Mouse (Mus musculus): ENCODE data around the gene Dnah2. TPM values are rescaled to one million over a fixed set of nuclear protein-coding genes. Genes with fewer than 3 reads are reported as not detected.

Gene Dnah2
- total and polyA plus RNA-seq, 3 experiments = under 0.01 to 0.03 TPM; not detected in 1

DNA sequence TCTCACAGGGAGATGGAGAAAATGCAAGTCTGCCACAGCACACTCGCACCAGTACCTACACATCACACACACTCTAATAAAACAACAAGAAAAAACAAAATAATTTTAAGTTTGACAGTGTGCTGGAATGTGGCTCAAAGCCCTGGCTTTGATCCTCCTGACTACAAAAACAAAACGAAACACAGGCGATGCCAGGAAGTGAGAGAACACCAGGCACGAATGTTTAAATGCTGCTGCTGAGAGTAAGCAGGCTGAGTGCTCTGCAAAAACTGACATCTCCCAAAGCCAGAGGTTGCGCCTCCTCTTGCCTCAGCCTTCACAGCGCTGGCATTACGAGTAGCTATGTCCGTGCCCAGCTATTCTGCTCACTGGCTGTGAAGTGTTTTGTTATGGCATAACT, 16.2 kb upstream of the Dnah2 start:
- dilution Hi-C loops (cut with MboI; ENCODE audit: extremely low pct_ligation_motif_present, extremely low pct_unique_long_range_greater_than_20kb, low sequenced_read_pairs) (no loop called here), in situ Hi-C loops (cut with MboI; ENCODE audit: low pct_ligation_motif_present, low pct_unique_long_range_greater_than_20kb, low sequenced_read_pairs) (no loop called here)
- Histone ChIP-seq H3K4me2 (ENCODE audit: insufficient read depth, low read depth, poor library complexity, severe bottlenecking) (no peak overlapping the region), H3K79me2 (replicated peaks; ENCODE audit: control insufficient read depth, extremely low read depth, insufficient read depth, poor library complexity, severe bottlenecking) (0 out of 2 replicates have a peak, but pooled peaks cover 8% of the 10 kb centered on the region), H3K9ac (ENCODE audit: insufficient read depth, low read depth) (no peak overlapping the region), H3K9me3 (replicated peaks; ENCODE audit: low read length) (no peaks in the 10 kb centered on the region), H3K4me3 (replicated peaks in 1 of 3; ENCODE audit: low read depth in 2 of 3, low read length in 2 of 3, poor library complexity in 1 of 3) (no peak overlapping the region), H3K36me3 (replicated peaks in 1 of 2; ENCODE audit: control insufficient read depth in 1 of 2, insufficient read depth in 1 of 2, low read length in 1 of 2) (peaks cover 73 to 94% of the 10 kb centered on the region in 2 experiments), H3K27me3 (replicated peaks) (no peaks in the 10 kb centered on the region), H3K4me1 (ENCODE audit: control insufficient read depth in 1 of 2, insufficient read depth in 2 of 2) (no peaks in the 10 kb centered on the region), H3K27ac (ENCODE audit: insufficient read depth, low read depth) (no peak overlapping the region)
- DNase-seq (ENCODE audit: extremely low read depth) = no peak
- no peak for TF ChIP-seq ZKSCAN1 (IDR thresholded peaks at IDR 0.05; ENCODE audit: borderline replicate concordance, low read depth, low read length)
- no peak for TF ChIP-seq JUND (conservative IDR thresholded peaks at IDR 0.05; ENCODE audit: low read depth, low read length)
- no peak for TF ChIP-seq POLR2A (IDR thresholded peaks at IDR 0.05; ENCODE audit: low read depth, low read length)
- no peak for TF ChIP-seq E2F4 (IDR thresholded peaks at IDR 0.05; ENCODE audit: insufficient replicate concordance, low read depth, low read length)
- no peak for TF ChIP-seq GABPA (IDR thresholded peaks at IDR 0.05; ENCODE audit: insufficient replicate concordance, low read depth, low read length)
- TF ChIP-seq CHD1 (IDR thresholded peaks at IDR 0.05; ENCODE audit: low read depth, low read length) = no peak
- no peak for TF ChIP-seq CTCF (conservative IDR thresholded peaks at IDR 0.05 in 1 of 2, IDR thresholded peaks at IDR 0.05 in 1 of 2; ENCODE audit: low read depth in 2 of 2, low read length in 2 of 2)
- no peak for TF ChIP-seq MEF2A (IDR thresholded peaks at IDR 0.05; ENCODE audit: borderline replicate concordance, low read depth, low read length)
- TF ChIP-seq ZMIZ1 (IDR thresholded peaks at IDR 0.05; ENCODE audit: low read depth, low read length) = no peak
- TF ChIP-seq TCF12 (IDR thresholded peaks at IDR 0.05; ENCODE audit: low read depth, low read length) = no peak
- TF ChIP-seq NELFE (IDR thresholded peaks at IDR 0.05; ENCODE audit: low read depth, low read length) = no peak
- no peak for TF ChIP-seq SMC3 (IDR thresholded peaks at IDR 0.05; ENCODE audit: low read depth, low read length)

DNA sequence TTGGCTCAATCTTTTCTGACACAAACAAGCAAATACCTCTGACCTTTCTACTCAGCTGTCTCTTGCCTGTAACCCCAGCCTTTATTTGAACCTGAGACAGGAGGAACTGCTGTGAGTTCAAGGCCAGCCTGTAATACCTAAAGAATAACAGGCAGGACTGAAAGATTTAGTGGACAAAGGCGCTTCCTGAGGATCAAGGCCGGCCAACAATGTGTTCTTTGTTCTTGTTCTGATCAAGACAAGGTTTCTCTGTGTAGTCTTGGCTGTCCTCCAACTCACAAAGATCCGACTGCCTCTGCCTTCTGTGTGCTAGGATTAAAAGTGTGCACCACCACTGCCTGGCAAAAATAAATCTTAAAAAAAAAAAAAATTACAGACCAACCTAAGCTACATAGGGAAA, 15.5 kb upstream of the Dnah2 start:
- Histone ChIP-seq H3K4me2 (ENCODE audit: insufficient read depth, low read depth, poor library complexity, severe bottlenecking) (no peak overlapping the region), H3K79me2 (replicated peaks; ENCODE audit: control insufficient read depth, extremely low read depth, insufficient read depth, poor library complexity, severe bottlenecking) (0 out of 2 replicates have a peak, but pooled peaks cover 8% of the 10 kb centered on the region), H3K9me3 (replicated peaks; ENCODE audit: low read length) (no peaks in the 10 kb centered on the region), H3K36me3 (replicated peaks in 1 of 2; ENCODE audit: control insufficient read depth in 1 of 2, insufficient read depth in 1 of 2, low read length in 1 of 2) (peaks cover 71 to 94% of the 10 kb centered on the region in 2 experiments), H3K4me3 (replicated peaks in 1 of 3; ENCODE audit: low read depth in 2 of 3, low read length in 2 of 3, poor library complexity in 1 of 3) (no peak overlapping the region), H3K4me1 (ENCODE audit: control insufficient read depth in 1 of 2, insufficient read depth in 2 of 2) (no peaks in the 10 kb centered on the region), H3K27ac (ENCODE audit: insufficient read depth, low read depth) (no peak overlapping the region), H3K27me3 (replicated peaks) (no peaks in the 10 kb centered on the region), H3K9ac (ENCODE audit: insufficient read depth, low read depth) (no peak overlapping the region)
- DNase-seq (ENCODE audit: extremely low read depth) = no peak
- in situ Hi-C loops (cut with MboI; ENCODE audit: low pct_ligation_motif_present, low pct_unique_long_range_greater_than_20kb, low sequenced_read_pairs) (no loop called here), dilution Hi-C loops (cut with MboI; ENCODE audit: extremely low pct_ligation_motif_present, extremely low pct_unique_long_range_greater_than_20kb, low sequenced_read_pairs) (no loop called here)
- TF ChIP-seq ETS1 (conservative IDR thresholded peaks at IDR 0.05; ENCODE audit: low read depth, low read length) (no peak), TCF12 (IDR thresholded peaks at IDR 0.05; ENCODE audit: low read depth, low read length) (no peak), ZMIZ1 (IDR thresholded peaks at IDR 0.05; ENCODE audit: low read depth, low read length) (no peak), USF1 (IDR thresholded peaks at IDR 0.05; ENCODE audit: low read depth, low read length) (no peak), NELFE (IDR thresholded peaks at IDR 0.05; ENCODE audit: low read depth, low read length) (no peak), JUND (conservative IDR thresholded peaks at IDR 0.05; ENCODE audit: low read depth, low read length) (no peak), USF2 (conservative IDR thresholded peaks at IDR 0.05; ENCODE audit: low read depth, low read length) (no peak), MAX (IDR thresholded peaks at IDR 0.05; ENCODE audit: low read length) (no peak), SIN3A (IDR thresholded peaks at IDR 0.05; ENCODE audit: low read length) (no peak), MAZ (IDR thresholded peaks at IDR 0.05; ENCODE audit: low read depth, low read length) (no peak), BHLHE40 (IDR thresholded peaks at IDR 0.05; ENCODE audit: low read depth, low read length) (no peak), RAD21 (IDR thresholded peaks at IDR 0.05; ENCODE audit: low read depth, low read length) (no peak), MEF2A (IDR thresholded peaks at IDR 0.05; ENCODE audit: borderline replicate concordance, low read depth, low read length) (no peak), NRF1 (IDR thresholded peaks at IDR 0.05; ENCODE audit: low read depth, low read length) (no peak), SMC3 (IDR thresholded peaks at IDR 0.05; ENCODE audit: low read depth, low read length) (no peak), CHD1 (IDR thresholded peaks at IDR 0.05; ENCODE audit: low read depth, low read length) (no peak), ZNF384 (IDR thresholded peaks at IDR 0.05; ENCODE audit: low read depth, low read length) (no peak), GABPA (IDR thresholded peaks at IDR 0.05; ENCODE audit: insufficient replicate concordance, low read depth, low read length) (no peak), MYC (IDR thresholded peaks at IDR 0.05; ENCODE audit: low read depth, low read length) (no peak)
